Mouse (Mus musculus): ENCODE results near the gene Ccr3. TPM values are rescaled to one million over a fixed set of nuclear protein-coding genes. Genes with fewer than 3 reads are reported as not detected.

Ccr3 gene
- total and polyA plus RNA-seq, 3 experiments, result 0.04 TPM; not detected in 2

Other genes starting within 250 kb of the Ccr3 start
- gene Cxcr6, start 215.5 kb upstream of the Ccr3 start, total RNA-seq (2012; rRNA removed), result 0.08 and 0.34 TPM in 2 replicates
- gene Cxcr6, start 215.5 kb upstream of the Ccr3 start, total RNA-seq (2014; rRNA removed), result 1.4 and 1.5 TPM in 2 replicates
- 0.80 and 1.0 TPM in 2 replicates for gene Cxcr6, start 215.5 kb upstream of the Ccr3 start, polyA plus RNA-seq (2012; ENCODE audit: insufficient read length, low read depth)
- gene Fyco1, start 170.1 kb upstream of the Ccr3 start, total RNA-seq (2012; rRNA removed), result 6.9 and 10.2 TPM in 2 replicates
- 1.9 and 2.1 TPM in 2 replicates for gene Fyco1, start 170.1 kb upstream of the Ccr3 start, total RNA-seq (2014; rRNA removed)
- 5.1 and 6.0 TPM in 2 replicates for gene Fyco1, start 170.1 kb upstream of the Ccr3 start, polyA plus RNA-seq (2012; ENCODE audit: insufficient read length, low read depth)
- 0.92 and 1.9 TPM in 2 replicates for gene Xcr1, start 159.9 kb upstream of the Ccr3 start, total RNA-seq (2012; rRNA removed)
- gene Xcr1, start 159.9 kb upstream of the Ccr3 start, total RNA-seq (2014; rRNA removed), result 0.53 and 0.62 TPM in 2 replicates
- gene Xcr1, start 159.9 kb upstream of the Ccr3 start, polyA plus RNA-seq (2012; ENCODE audit: insufficient read length, low read depth), result 0.56 and 0.57 TPM in 2 replicates
- 1.6 TPM in 2 replicates for gene Ccr1, start 53.3 kb upstream of the Ccr3 start, total RNA-seq (2012; rRNA removed)
- gene Ccr1, start 53.3 kb upstream of the Ccr3 start, total RNA-seq (2014; rRNA removed), result 4.9 and 5.8 TPM in 2 replicates
- gene Ccr1, start 53.3 kb upstream of the Ccr3 start, polyA plus RNA-seq (2012; ENCODE audit: insufficient read length, low read depth), result 1.2 and 1.6 TPM in 2 replicates
- gene Ccr1l1, start 43.6 kb upstream of the Ccr3 start, total RNA-seq (2012; rRNA removed), result 0.08 and 0.25 TPM in 2 replicates
- not detected in 2 replicates for gene Ccr1l1, start 43.6 kb upstream of the Ccr3 start, total RNA-seq (2014; rRNA removed)
- gene Ccr1l1, start 43.6 kb upstream of the Ccr3 start, polyA plus RNA-seq (2012; ENCODE audit: insufficient read length, low read depth), result not detected in 2 replicates
- not detected in 2 replicates for gene Ccr2, start 80.0 kb downstream of the Ccr3 start, total RNA-seq (2012; rRNA removed)
- not detected in 2 replicates for gene Ccr2, start 80.0 kb downstream of the Ccr3 start, total RNA-seq (2014; rRNA removed)
- gene Ccr2, start 80.0 kb downstream of the Ccr3 start, polyA plus RNA-seq (2012; ENCODE audit: insufficient read length, low read depth), result not detected in 2 replicates
- gene Ccr5, start 99.6 kb downstream of the Ccr3 start, total RNA-seq (2012; rRNA removed), result 1.0 and 1.2 TPM in 2 replicates
- 0.54 and 0.86 TPM in 2 replicates for gene Ccr5, start 99.6 kb downstream of the Ccr3 start, total RNA-seq (2014; rRNA removed)
- gene Ccr5, start 99.6 kb downstream of the Ccr3 start, polyA plus RNA-seq (2012; ENCODE audit: insufficient read length, low read depth), result 1.8 and 2.1 TPM in 2 replicates

Measured in CH12.LX (cell line).